Mouse (Mus musculus) erythroid progenitor cell, adult 5-6 weeks (primary cell): Measurements from ENCODE around the gene Ank3. TPM values are rescaled to one million over a fixed set of nuclear protein-coding genes. Genes with fewer than 3 reads are reported as not detected.

Experiments
- ATAC-seq: replicated peaks from 2 replicates; pipeline ENCODE4 v1.8.0; 2016; ENCODE audit warnings: moderate number of reproducible peaks, mild to moderate bottlenecking, moderate TSS enrichment, inconsistent platforms; ENCODE audit not compliant: poor library complexity, low FRiP score, severe bottlenecking
- total RNA-seq, 2 experiments: library from RNA; stranded (forward) in 1 of 2; stranded (reverse) in 1 of 2; fragments of 150-400 nt in 1 of 2; fragments of 186-747, 209-891 nt in 1 of 2; gene quantifications; 2 replicates each; pipeline versions ENCODE4 v1.2.3 to v1.2.4; 2015 to 2017; ENCODE audit warnings: low replicate concordance in 2 of 2

Gene Ank3
- total RNA-seq, 2 experiments from 2014 or later: not detected

DNA sequence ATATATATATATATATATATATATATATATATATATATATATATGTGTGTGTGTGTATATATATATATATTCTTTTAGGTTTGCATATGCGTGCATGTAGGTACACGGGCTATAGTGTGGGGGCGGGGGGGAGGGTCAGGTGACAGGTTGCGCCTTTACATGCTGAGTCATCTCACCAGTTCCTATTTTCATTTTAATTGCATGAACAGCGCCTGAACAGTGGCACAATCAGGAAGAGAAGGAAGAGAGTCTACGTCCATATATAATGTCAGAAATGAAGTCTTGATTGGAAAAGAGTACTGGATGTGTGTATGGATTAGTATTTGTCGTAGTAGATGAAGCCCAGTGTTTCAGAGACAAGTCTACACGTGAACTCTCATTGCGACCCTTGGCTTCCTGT lies 459.4 kb downstream of the Ank3 start:
- ATAC-seq: no peak

DNA sequence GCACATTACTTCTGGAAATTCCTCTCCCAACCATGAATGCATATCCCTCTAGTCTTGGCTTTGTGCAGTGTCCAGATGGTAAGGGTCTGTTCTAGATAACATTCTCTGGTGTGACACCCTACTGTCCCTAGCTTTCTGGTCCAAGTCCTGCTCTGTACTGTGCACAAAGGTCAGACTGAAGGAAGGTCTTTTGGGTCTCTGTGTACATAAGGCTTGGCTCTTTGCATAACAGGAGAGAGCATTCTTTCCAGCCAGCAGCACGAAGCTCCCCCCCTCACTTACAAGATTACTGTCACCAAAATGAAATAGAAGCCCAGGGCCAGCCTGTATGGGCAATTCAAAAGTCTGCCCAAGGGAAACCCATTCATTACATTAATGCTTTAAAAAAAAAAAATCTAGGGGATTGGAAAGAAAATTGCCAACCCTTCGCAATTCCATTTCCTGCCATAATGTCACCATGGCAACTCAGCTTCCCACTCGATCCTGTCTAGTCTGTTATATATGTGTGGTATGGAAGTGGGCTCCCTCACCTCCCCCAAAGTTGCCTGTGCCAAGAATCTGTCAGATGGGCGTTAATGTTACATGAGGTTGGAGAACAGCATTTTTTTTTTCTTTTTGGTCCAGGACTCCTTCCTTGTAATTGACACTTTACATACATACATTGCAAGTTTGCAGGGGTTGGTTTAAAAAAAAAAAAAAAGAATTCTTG lies 460.5 kb downstream of the Ank3 start:
- ATAC-seq: no peak

DNA sequence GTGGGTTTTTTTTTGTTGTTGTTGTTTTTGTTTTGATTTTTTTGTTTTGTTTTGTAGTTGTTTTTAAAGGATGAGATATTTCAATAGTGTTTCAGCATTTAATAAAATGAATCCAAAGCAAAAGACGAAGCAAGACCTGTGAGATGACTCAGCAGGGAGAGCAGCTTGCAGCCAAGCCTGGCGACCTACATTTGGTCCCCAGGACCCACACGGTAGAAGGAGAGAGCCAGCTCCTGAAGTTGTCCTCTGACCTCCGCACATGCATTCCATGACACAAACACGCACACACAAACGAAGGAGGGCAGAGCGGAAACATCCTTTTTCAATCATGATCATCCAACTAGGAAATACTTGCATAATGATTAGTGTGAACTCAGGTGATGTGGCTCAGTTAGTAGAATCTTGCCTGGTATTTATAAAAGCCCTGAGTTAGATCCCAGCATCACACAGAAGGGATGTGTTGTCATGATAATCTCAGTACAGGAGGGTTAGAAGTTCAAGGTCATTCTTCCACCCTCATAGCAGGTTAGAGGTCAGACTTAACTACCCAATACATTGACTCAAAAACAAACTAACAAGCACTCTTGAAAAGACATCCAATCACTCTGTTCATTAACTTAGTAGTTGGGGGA lies 461.4 kb downstream of the Ank3 start:
- ATAC-seq: no peak

DNA sequence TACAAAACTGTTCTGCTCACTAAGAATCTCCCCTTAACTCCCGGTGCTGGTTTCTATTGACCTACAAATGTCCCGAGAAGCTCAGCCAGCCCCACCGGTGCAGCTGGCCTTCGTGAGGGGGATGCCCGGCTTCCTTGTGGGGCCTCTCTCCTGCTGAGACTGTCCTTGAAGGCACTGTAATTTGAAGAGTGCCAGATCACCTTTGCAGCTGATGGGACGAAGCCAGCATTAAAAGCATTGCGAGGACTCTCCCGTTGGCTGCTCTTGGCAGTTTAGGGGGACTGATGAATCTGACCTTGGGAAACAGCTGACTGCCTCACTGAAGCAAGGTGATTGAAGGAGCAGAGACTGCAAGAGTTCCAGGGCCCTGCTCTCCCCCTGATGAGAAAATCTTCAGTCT lies 464.3 kb downstream of the Ank3 start:
- no peak for ATAC-seq

DNA sequence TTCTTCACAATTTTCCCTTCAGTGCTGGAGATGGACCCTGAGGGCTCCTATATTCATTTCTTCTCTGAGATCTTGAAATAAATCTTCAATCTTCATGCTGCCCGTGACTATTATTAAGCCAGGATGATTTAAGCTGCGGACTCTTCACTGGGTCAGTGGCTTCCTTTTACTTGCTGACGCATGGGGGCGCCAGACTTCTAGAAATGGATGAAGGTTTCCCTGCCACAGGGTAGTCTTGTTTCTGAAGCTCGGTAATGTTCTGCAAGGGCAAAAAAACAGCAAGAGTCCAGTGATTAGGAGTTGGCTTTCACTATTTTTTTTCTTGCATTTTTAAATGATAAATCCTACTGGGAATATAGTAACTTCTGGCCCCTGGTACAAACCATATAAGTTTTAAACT lies 471.8 kb downstream of the Ank3 start:
- ATAC-seq: 0 out of 2 replicates have a peak, but pooled peaks have one; percentile 55

DNA sequence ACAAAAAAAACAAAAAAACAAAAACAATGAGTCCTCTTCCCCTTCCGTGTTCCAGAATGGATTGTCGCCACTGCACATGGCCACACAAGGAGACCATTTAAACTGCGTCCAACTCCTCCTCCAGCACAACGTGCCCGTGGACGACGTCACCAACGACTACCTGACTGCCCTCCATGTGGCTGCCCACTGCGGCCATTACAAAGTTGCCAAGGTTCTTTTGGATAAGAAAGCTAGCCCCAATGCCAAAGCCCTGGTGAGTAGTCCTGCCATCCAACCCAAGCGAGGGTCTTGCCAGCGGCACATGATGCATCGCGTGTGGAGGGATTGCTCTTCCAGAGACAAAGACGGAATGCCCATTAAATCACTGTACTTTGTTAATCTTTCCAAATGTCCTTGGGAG lies 472.4 kb downstream of the Ank3 start:
- ATAC-seq: no peak

GRCm38 (mm10) chr10:69872182-69872741 lies 473.7 kb downstream of the Ank3 start:
- no peak for ATAC-seq

- ATAC-seq: no peak
Observed at GRCm38 (mm10) chr10:69872892-69873291, 474.3 kb downstream of the Ank3 start.

- no peak for ATAC-seq
Observed at GRCm38 (mm10) chr10:69874806-69875205, 476.2 kb downstream of the Ank3 start.

DNA sequence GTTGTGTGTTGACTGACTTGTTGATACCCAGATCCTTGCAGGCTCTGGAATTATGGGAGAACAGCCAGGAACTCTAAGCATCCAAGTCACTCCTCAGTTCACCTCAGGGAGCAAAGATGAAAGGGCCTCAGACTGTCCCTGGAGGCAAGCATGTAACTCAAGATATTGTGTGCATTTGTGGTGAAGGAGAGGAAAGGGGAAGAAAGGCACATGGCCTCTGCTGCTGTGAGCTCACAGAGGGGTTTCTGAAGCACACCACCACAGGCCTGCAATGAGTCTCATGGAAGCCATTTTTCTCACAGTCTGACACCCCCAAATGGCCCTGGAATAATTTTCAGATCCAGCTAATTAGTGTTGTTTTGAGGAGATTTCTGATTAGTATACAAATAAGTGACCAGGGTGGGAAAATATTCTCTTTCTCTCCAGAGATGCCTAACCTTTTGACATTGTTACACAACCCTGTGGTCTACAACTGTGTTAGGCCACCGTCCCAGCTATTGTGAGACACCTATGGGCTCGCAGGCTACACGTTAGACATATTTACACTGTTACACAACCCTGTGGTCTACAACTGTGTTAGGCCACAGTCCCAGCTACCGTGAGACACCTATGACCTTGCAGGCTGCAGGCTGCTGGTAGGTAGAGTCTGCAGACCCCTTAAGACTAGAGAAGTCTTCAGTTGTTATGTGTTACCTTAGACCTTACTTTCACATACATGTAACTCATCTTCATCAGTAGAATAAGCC lies 485.5 kb downstream of the Ank3 start:
- ATAC-seq: no peak

DNA sequence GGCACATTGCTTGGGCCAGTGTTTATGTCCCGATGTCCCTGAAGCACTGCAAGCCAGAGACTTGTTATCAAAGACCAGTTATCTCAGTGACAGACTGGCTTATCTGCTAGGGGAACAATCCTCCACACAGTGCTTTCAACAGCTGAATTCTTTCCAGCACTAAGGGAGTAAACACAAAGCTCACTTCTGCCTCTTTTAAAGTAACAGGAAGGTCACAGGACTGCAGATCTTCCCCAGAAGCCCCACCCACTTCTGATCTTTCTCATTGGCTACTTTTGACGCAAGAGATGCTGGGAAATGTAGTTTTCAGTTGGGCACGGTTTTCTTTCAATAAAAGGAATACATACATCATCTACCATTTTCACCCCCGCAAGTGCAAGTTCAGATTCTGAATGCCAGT lies 489.8 kb downstream of the Ank3 start:
- peak; percentile 88 for ATAC-seq

- ATAC-seq: no peak
Observed at GRCm38 (mm10) chr10:69889779-69890178, 491.2 kb downstream of the Ank3 start.

DNA sequence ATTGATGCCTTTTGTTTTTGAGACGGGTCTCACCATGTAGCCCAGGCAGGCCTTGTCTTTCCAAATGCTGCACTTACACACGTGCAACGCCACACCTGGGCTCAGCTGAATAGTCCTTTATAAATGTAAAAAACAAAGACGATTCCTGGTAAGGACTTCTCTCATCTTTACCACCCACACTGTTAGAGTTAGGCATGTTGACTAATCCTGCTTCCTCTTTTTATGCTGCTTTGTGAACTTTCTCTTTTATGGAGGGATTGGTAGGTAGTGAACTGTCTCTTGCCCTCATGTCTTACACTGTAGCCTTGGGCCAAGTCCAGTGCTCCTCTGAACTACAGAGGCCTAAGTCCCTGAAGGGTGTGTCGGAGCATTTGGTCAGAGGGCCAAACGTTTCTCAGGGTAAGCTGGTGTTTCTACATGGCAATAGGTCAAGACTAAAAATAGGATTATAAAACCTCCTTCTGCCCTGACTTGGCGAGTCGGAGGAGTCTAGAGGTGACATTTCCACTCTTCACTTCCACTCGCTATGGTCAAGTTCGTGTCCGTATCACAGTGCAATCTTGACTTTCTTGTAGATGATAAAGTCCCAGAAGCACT lies 491.9 kb downstream of the Ank3 start:
- ATAC-seq: no peak

DNA sequence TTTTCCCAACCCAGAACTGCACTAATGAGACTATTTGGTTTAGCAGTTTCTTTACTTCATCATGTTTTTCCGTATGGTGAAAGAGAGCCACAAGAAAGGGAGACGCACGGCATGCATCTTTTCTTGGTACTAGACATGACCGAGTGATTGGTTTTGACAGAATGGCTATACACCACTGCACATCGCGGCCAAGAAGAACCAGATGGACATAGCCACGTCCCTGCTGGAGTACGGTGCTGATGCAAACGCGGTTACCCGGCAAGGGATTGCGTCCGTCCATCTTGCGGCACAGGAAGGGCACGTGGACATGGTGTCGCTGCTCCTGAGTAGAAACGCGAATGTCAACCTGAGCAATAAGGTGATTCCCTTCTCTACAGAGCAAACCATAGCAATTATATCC lies 493.6 kb downstream of the Ank3 start:
- ATAC-seq: no peak

GRCm38 (mm10) chr10:69895606-69896005 lies 497.0 kb downstream of the Ank3 start:
- ATAC-seq: no peak

DNA sequence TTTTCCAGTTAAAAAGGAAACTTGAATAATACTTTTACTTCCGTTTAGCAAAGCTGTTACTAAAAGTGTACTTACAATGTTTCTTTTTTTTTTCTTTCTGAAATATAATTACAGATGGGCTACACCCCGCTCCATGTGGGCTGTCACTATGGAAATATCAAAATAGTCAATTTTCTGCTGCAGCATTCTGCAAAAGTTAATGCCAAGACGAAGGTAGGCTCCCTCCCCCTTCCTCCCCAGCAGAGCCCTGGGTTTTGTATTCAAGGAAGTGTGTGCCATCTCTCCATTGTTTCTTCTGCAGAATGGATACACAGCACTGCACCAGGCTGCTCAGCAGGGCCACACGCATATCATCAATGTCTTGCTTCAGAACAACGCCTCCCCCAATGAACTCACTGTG lies 499.4 kb downstream of the Ank3 start:
- ATAC-seq: no peak

GRCm38 (mm10) chr10:69898821-69899220 lies 500.2 kb downstream of the Ank3 start:
- ATAC-seq: no peak

GRCm38 (mm10) chr10:69899788-69900187 lies 501.2 kb downstream of the Ank3 start:
- ATAC-seq: no peak

DNA sequence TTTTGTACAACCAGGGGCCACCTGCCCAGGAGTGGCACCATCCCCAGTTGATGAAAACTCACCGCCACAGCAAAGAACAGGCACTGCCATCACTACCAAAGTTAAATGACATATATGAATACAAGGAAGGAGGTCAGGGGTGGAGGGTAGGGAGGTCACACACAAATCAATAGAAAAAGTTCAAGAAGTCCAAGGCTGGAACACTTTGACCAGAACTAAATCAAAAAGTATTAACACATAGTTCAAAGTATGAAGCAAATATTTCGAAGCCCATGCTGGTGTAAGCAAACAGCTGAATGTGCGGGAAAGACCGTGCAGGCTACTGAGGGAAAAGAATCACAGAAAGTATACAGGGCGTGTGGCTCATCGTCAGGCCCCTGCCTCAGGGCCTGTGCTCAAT lies 503.5 kb downstream of the Ank3 start:
- ATAC-seq: no peak

- no peak for ATAC-seq
Observed at GRCm38 (mm10) chr10:69904321-69904720, 505.7 kb downstream of the Ank3 start.
